8 mouse cellular contexts compared by ENCODE assay signal in genomic region chrX:74254888-74255565, GRCm38 (mm10). TPM values are rescaled to one million over a fixed set of nuclear protein-coding genes. Genes with fewer than 3 reads are reported as not detected.
DNase-seq lines count a peak whose midpoint lies in the region; ATAC-seq and TF ChIP-seq lines count a peak whose summit lies in the region.

No protein-coding gene starts in this region.

- H3K4me3 ChIP-seq in layer of hippocampus, adult 2 months = peak overlapping the region; percentile 72
- H3K4me3 ChIP-seq in cortical plate, adult 2 months (ENCODE audit: insufficient read depth, low read length) = peak overlapping the region; percentile 96
- H3K4me3 ChIP-seq in midbrain, embryonic 14.5 days (replicated peaks; ENCODE audit: low read depth, low read length) = peak overlapping the region; percentile 53

- H3K36me3 ChIP-seq in midbrain, embryonic 14.5 days (ENCODE audit: control insufficient read depth, insufficient read depth, low read length) = peaks cover 12% of the 10 kb centered on the region; the same call in 1 of the 2 replicates

- H3K27ac ChIP-seq in layer of hippocampus, adult 2 months = peak overlapping the region; percentile 92
- peak overlapping the region; percentile 85 for H3K27ac ChIP-seq in cortical plate, adult 2 months (ENCODE audit: insufficient read depth, low read length)
- peak overlapping the region; percentile 87 for H3K27ac ChIP-seq in midbrain, embryonic 14.5 days (replicated peaks; ENCODE audit: low read depth, low read length)

- no peaks in the 10 kb centered on the region for H3K9me3 ChIP-seq in midbrain, embryonic 14.5 days (ENCODE audit: control insufficient read depth, low read length)

- WGBS in midbrain, embryonic 14.5 days = 23% methylated on average over 30 of the region's 31 CpGs

- no peaks in the 10 kb centered on the region for H3K27me3 ChIP-seq in midbrain, embryonic 14.5 days (ENCODE audit: control insufficient read depth, insufficient read depth, low read length)

- no peak for TF ChIP-seq POLR2A in cortical plate, adult 2 months (IDR thresholded peaks at IDR 0.05; ENCODE audit: extremely low read depth, insufficient read depth, low read length)

- peak overlapping the region; percentile 63 for H3K4me2 ChIP-seq in midbrain, embryonic 14.5 days (ENCODE audit: low read length)

- H3K4me1 ChIP-seq in cortical plate, adult 2 months (ENCODE audit: control insufficient read depth, insufficient read depth, low read length) = no peaks in the 10 kb centered on the region
- H3K4me1 ChIP-seq in midbrain, embryonic 14.5 days (ENCODE audit: control insufficient read depth, insufficient read depth, low read length) = peaks cover 4% of the 10 kb centered on the region; the same call in 1 of the 2 replicates

- H3K9ac ChIP-seq in midbrain, embryonic 14.5 days (replicated peaks; ENCODE audit: low read length) = peak overlapping the region; percentile 70

- DNase-seq in layer of hippocampus, adult 2 months (ENCODE audit: low spot score in 2 of 2) = no peak
- no peak for DNase-seq in layer of hippocampus, adult 18-20 months (ENCODE audit: low spot score in 2 of 2)
- peak; percentile 56 for DNase-seq in induced T-regulatory cell, adult 2 months (ENCODE audit: low read depth)
- no peak for DNase-seq in midbrain, embryonic 14.5 days
- DNase-seq in cerebellum, adult 8-10 months = no peak
- no peak for DNase-seq in cerebellum, adult 11 months
- no peak for DNase-seq in thymus, postnatal 10 days (ENCODE audit: low spot score in 2 of 2)

- TF ChIP-seq CTCF in layer of hippocampus, adult 2 months (conservative IDR thresholded peaks at IDR 0.05) = no peak
- no peak for TF ChIP-seq CTCF in cortical plate, adult 2 months (IDR thresholded peaks at IDR 0.05; ENCODE audit: extremely low read depth, insufficient read depth, low read length)

- ATAC-seq in midbrain, embryonic 14.5 days (ENCODE audit: low FRiP score, low TSS enrichment) = no peak; the same call in 1 of the 2 replicates

RNA-seq across cellular contexts. Expression of gene Emd, which starts 0.5 kb away (rescaled TPM):
- 10 to 100 TPM; 31.8 to 39.5 TPM for total RNA-seq in layer of hippocampus, adult 2 months (2021)
- 10 to 100 TPM; 37.2 to 43.0 TPM for total RNA-seq in layer of hippocampus, adult 18-20 months (2021)
- 41.9 and 43.6 TPM in 2 replicates for polyA plus RNA-seq in cortical plate, adult 2 months (2012; rRNA removed)
- polyA plus RNA-seq in midbrain, embryonic 14.5 days (2014; fragmentation: Nextera tagmentation; extraction: Ambion mirVana) = 19.5 and 49.3 TPM in 2 replicates

RNA-seq across cellular contexts. Expression of gene Flna, which starts 5.4 kb away (rescaled TPM):
- total RNA-seq in layer of hippocampus, adult 2 months (2021) = 10 to 100 TPM; 77.1 to 78.0 TPM
- total RNA-seq in layer of hippocampus, adult 18-20 months (2021) = 10 to 100 TPM; 44.8 to 52.5 TPM
- polyA plus RNA-seq in cortical plate, adult 2 months (2012; rRNA removed) = 157 and 175 TPM in 2 replicates
- 72.5 and 102 TPM in 2 replicates for polyA plus RNA-seq in midbrain, embryonic 14.5 days (2014; fragmentation: Nextera tagmentation; extraction: Ambion mirVana)

RNA-seq across cellular contexts. Expression of gene Rpl10, which starts 15.6 kb away (rescaled TPM):
- total RNA-seq in layer of hippocampus, adult 2 months (2021) = 100 to 1,000 TPM; 137 to 175 TPM
- total RNA-seq in layer of hippocampus, adult 18-20 months (2021) = 100 to 1,000 TPM; 185 to 211 TPM
- 770 and 800 TPM in 2 replicates for polyA plus RNA-seq in cortical plate, adult 2 months (2012; rRNA removed)
- polyA plus RNA-seq in midbrain, embryonic 14.5 days (2014; fragmentation: Nextera tagmentation; extraction: Ambion mirVana) = 527 and 538 TPM in 2 replicates

RNA-seq across cellular contexts. Expression of gene Taz, which starts 26.7 kb away (rescaled TPM):
- total RNA-seq in layer of hippocampus, adult 2 months (2021) = 10 to 100 TPM; 61.4 to 71.4 TPM
- 10 to 100 TPM; 57.7 to 60.7 TPM for total RNA-seq in layer of hippocampus, adult 18-20 months (2021)
- 83.0 and 101 TPM in 2 replicates for polyA plus RNA-seq in cortical plate, adult 2 months (2012; rRNA removed)
- polyA plus RNA-seq in midbrain, embryonic 14.5 days (2014; fragmentation: Nextera tagmentation; extraction: Ambion mirVana) = 64.9 and 76.8 TPM in 2 replicates

RNA-seq across cellular contexts. Expression of gene Dnase1l1, which starts 27.1 kb away (rescaled TPM):
- 1 to 10 TPM; 1.6 to 2.1 TPM for total RNA-seq in layer of hippocampus, adult 2 months (2021)
- total RNA-seq in layer of hippocampus, adult 18-20 months (2021) = 1 to 10 TPM; 2.4 to 2.6 TPM
- polyA plus RNA-seq in cortical plate, adult 2 months (2012; rRNA removed) = 5.3 TPM in 2 replicates
- polyA plus RNA-seq in midbrain, embryonic 14.5 days (2014; fragmentation: Nextera tagmentation; extraction: Ambion mirVana) = 1.8 and 3.8 TPM in 2 replicates
